Mouse (Mus musculus): ENCODE data around the gene Pik3c2g.
"Not testable (repeated sequence)": the region's sequence is repeated elsewhere in the genome, so short reads cannot be mapped to it uniquely, and the experiment has no call there.

The Pik3c2g gene

GRCm38 (mm10) chr6:139907138-139907537 lies 320.1 kb downstream of the Pik3c2g start:
- no peak for DNase-seq (ENCODE audit: low spot score in 2 of 2)

DNA sequence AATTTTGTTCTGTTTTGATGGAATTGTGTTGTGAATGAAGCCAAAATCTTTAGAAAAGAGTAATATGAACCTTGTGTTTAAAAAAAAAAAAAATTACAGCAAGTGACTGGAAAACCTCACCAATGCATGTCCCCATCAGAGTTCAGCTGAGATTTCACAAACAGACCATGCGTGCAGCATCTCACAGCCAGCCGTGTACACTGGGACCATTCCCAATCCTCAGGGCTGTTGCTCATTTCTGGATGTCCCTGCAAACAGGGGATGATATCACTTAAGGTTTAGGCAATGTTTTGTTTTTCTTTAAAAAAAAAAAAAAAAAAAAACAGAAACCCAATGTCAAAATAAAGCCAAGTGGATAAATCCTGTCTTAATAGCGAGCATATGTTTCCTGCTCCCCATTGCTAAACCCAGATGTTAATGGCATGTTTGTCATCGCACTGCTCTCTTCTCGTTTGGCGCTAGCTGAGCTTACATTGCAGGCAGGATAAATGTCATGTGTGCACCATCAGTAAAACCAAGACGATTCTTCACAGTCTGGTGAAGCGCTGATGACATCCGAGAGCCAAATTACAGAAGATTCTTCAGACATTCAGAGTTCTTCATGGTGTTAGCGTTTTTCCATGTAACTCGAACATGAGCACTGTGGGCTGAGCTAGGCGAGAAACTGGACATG lies 322.1 kb downstream of the Pik3c2g start:
- peak in 1 of 2 experiments; percentile 31 for DNase-seq (ENCODE audit: low spot score in 2 of 2)

DNA sequence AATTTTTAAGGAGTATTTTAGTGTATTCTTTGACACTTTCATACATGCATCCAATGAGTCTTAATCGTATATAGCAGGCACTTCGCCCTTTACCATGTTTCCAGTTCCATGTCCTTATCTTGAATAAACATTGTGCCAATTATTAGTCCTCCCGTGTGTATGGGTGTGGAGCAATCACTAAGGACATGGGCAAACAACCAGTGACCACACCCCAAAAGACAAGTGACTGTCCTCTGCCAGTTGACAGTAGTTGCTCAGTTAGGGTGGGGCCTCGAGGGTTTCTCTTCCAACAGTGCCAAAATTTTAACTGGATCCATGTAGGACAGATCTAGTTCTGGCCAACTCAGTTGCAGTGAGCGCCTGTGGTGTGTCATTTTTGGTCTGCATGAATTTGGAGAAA lies 341.7 kb downstream of the Pik3c2g start:
- DNase-seq (ENCODE audit: low spot score in 2 of 2) = no peak

DNA sequence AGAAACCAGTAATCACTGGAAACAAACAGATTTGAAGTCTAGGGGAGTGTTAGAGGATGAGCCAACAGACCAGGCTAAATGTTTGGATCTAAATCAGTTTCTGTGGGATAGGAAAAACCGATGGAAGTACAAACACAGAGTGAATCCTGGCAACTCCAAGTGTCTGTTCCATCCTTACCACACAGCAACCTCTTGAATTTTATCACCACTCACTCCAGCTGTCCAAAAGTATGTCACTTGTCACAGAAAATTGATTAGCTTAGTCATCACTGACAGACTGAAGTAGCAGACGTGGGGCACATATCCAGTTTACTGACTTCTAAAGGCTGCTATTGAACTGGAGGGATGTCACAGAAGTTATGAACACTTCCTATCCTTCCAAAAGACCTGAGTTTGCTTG lies 347.8 kb downstream of the Pik3c2g start:
- DNase-seq (ENCODE audit: low spot score in 2 of 2) = no peak

DNA sequence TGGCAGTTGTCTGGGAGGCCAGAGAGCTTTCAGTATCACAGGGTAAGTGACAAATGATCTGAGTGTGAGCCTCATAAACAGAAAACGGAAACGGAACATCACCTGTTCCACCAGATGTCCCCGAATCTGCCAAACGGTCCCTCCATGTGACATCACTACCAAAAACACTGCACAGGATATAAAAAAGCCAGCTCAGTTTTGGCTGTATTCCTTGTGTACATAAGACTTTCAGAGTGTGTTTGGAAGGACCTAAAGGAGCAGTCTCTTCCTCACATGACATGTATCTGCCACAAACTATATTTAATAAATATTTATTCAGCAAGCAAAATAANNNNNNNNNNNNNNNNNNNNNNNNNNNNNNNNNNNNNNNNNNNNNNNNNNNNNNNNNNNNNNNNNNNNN lies 350.6 kb downstream of the Pik3c2g start:
- not testable (repeated sequence) for DNase-seq (ENCODE audit: low spot score in 2 of 2)

GRCm38 (mm10) chr6:139947106-139947879 lies 360.3 kb downstream of the Pik3c2g start:
- DNase-seq (ENCODE audit: low spot score in 2 of 2) = no peak

DNA sequence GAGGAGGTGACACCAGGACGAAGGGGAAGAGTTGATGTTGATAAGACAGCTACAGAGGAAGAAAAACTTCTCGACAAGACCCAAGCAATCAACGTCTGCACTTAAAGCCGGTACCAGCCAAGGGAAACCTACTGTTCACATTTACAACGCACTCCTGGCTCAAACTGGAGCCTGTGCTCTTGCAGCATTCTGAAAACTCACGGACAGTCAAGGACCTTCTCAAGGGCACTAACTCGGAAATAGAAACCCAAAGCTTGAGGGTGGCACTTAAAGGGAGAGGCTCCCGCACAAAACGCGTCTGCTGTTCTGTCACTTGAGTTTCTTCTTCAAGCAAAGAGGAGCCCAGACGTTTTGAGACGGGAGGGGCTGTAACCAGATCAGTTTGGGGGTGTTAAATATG lies 366.6 kb downstream of the Pik3c2g start:
- no peak for DNase-seq (ENCODE audit: low spot score in 2 of 2)

DNA sequence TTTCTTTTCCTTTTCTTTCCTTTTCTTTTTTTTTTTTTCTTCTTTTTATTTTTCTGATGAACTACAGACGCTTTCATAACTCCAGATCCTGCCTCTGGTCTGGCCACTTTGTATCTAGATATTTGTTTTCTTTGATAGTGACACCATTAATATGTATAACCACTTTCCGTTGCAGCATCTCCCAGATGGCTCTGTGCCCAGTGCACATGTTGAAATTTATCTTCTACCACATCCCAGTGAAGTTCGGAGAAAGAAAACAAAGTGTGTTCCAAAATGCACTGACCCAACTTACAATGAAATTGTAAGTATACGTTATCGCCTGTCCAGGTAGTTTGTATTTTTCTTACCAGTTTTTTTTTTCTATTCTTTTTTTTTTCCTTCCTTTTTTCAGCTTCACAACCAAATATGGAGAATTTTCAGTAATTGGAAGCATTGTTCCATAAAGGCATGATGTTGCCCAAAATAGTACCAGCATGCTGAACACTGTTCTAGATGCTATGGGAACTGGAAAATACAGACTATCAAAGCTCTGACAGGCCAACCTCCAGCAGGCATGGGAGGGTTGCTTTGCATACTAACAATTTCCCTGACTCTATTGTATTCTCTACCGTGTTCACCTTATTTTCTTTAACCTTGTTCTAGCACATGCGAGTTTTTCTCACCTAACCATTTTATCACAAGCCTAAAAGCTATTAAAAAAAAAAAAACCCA lies 370.7 kb downstream of the Pik3c2g start:
- peak in 1 of 2 experiments; percentile 2 for DNase-seq (ENCODE audit: low spot score in 2 of 2)

- peak in 1 of 2 experiments; percentile 6 for DNase-seq (ENCODE audit: low spot score in 2 of 2)
Observed at GRCm38 (mm10) chr6:139963775-139964174, 376.8 kb downstream of the Pik3c2g start.

- DNase-seq (ENCODE audit: low spot score in 2 of 2) = no peak
Observed at GRCm38 (mm10) chr6:139964895-139965294, 377.9 kb downstream of the Pik3c2g start.

DNA sequence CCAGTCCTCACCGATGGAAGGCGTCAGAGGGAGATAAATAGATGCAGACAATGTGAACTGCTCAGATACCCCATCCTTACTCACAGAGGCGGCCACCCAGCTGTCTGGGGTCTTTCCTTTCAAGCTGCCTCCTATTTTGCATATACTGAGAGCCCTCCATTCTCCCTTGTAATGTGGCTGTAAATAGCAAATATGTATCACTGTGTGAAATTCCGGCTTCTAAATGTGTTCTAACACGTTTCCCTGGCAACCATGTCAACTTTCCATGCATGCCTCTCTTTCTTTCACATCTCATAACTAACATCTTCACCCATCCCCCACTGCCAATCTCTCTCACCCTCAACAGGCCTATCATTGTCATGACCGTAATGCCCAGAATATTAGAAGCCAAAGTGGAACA lies 379.7 kb downstream of the Pik3c2g start:
- no peak for DNase-seq (ENCODE audit: low spot score in 2 of 2)

DNA sequence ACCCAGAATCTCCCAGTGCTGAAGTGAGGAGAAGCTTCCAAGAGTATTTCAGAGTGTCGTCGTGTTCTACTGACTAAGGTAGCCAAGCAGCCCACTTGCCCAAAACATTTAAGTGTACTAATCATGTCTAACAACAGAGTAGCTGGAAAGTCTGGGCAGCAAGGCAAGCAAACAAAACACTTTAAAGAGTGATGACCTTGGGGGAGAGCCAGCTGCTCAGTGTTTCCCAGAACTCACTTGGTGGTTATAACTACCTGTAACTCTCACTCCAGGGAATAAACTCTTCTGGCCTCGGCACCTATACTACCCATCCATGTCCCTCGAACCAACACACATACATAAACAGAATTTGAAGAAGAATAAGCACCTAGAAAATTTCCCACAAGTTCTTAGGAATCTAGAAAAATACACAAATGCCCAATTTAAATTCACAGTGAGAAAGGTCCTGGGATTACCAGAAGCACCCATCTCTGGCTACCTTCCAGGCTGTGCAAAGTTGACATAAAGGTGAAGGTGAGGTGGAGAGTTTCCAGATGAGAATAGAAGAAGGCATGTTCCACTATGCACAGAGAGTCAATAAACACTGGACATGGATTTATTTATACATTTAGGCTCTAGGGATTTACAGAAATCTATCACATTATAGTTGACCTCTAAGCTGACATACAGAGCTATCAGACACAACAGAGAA lies 384.7 kb downstream of the Pik3c2g start:
- no peak for DNase-seq (ENCODE audit: low spot score in 2 of 2)

- DNase-seq (ENCODE audit: low spot score in 2 of 2) = no peak
Observed at GRCm38 (mm10) chr6:139974668-139975067, 387.6 kb downstream of the Pik3c2g start.

DNA sequence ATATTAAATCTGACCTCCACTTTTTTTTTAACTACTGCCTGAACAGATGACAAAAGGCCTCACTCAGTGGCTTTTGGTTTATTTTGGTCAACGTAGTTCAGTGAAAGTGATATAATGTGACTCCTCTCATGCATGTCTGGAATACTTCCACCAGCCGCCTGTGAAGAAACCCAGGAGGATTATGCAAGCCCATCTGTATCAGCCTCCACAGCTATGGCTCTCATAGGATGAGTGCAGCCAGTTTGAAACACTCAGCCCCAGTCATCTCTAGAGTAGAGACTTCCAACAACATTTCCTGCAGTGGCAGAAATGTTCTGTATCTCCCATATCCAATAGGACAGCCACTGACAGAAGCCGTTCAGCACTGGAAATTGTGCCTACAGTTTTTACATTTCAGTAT lies 391.1 kb downstream of the Pik3c2g start:
- DNase-seq (ENCODE audit: low spot score in 2 of 2) = no peak

DNA sequence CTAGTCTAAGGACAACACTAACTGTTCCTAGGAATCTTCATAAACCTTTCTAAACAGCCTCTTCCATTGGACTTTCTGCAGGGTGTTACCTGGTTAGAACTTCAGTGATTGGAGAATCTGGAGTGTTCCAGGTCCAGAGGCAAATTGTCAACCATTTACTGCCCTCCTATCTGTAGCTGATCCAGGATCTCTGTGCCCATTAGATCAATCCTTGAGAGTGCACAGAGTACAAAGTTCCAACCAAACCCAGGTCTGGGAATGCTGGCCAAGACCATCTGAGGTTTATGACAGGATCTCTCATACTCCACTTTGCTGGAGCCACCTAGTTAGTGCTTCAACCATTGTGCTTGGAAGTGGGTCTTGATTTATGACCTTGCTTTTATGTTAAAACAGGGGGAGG lies 394.0 kb downstream of the Pik3c2g start:
- no peak for DNase-seq (ENCODE audit: low spot score in 2 of 2)

GRCm38 (mm10) chr6:139984069-139984468 lies 397.0 kb downstream of the Pik3c2g start:
- no peak for DNase-seq (ENCODE audit: low spot score in 2 of 2)

- DNase-seq (ENCODE audit: low spot score in 2 of 2) = no peak
Observed at GRCm38 (mm10) chr6:139986564-139986963, 399.5 kb downstream of the Pik3c2g start.

- no peak for DNase-seq (ENCODE audit: low spot score in 2 of 2)
Observed at GRCm38 (mm10) chr6:139989075-139989474, 402.1 kb downstream of the Pik3c2g start.

- no peak for DNase-seq (ENCODE audit: low spot score in 2 of 2)
Observed at GRCm38 (mm10) chr6:139989597-139989996, 402.6 kb downstream of the Pik3c2g start.

GRCm38 (mm10) chr6:140005181-140005580 lies 418.2 kb downstream of the Pik3c2g start:
- no peak for DNase-seq (ENCODE audit: low spot score in 2 of 2)

Measured in urinary bladder, postnatal 36 days (tissue).